Mouse (Mus musculus): Measurements from ENCODE around the gene Napsa. TPM values are rescaled to one million over a fixed set of nuclear protein-coding genes. Genes with fewer than 3 reads are reported as not detected.

Gene Napsa
- polyA plus RNA-seq, 1 experiment = 14.1 TPM

DNA sequence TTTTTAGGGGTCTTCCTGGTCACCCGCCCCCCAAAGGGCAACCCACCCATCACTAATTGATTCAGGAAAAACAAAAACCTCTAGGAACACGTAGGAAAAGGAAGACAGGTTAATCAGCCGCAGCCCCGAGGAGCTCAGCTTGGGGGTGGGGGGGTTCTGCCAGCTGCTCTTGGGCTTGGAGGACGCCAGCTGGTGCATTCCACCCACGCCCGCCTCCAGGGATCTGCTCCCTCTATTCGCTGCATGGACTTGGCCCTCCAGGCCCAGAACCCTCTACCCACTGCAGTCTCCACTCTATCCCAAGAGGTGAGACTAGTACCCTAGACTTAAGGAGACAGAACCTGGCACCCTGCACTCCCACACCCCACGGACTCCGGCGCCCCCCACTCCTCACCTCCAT lies 30.3 kb downstream of the Napsa start:
- Histone ChIP-seq H3K4me3 (replicated peaks) (no peak overlapping the region), H3K9me3 (no peaks in the 10 kb centered on the region), H3K4me1 (peaks cover 3% of the 10 kb centered on the region; the same call in 1 of the 2 replicates), H3K36me3 (replicated peaks; ENCODE audit: low read length) (no peaks in the 10 kb centered on the region), H3K27me3 (replicated peaks) (peaks cover 97% of the 10 kb centered on the region)
- TF ChIP-seq FLI1 (IDR thresholded peaks at IDR 0.05; ENCODE audit: low read length) (no peak), GATA1 (IDR thresholded peaks at IDR 0.05; ENCODE audit: borderline replicate concordance, low read length) (no peak)

DNA sequence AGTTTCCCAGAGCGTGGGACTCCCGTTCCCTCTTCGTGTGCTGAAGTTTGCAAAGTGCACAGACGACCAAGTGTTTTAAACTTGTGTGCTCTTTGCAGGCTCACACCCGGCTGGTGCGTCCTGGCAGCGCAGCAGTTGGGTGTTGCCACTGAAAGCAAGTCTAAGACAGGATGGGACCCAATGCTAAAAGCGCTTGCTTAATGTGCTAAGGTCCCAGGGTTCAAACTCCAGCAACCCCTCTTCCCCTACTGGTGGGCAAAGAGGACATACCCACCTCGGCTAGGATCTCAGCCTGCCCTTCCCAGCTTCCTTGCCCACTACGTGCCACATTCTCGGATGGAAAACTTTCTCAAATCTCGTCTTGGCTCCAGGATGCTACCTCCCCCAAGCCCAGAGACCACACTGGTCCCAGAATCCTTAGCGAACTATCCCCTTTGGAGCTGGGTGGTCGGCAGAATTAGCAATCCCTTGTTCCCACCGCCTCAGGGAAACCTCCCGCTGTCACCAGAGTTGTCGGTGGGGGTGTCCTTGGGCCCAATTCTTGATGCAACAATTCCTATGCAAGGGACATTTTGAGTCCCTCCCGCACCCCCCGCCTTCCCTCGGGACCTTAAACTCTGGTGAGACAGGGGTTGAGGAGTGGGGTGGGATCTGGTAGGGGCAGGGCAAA lies 31.1 kb downstream of the Napsa start:
- H3K9me3 ChIP-seq = no peaks in the 10 kb centered on the region
- peaks cover 3% of the 10 kb centered on the region; the same call in 1 of the 2 replicates for H3K4me1 ChIP-seq
- TF ChIP-seq FLI1 (IDR thresholded peaks at IDR 0.05; ENCODE audit: low read length) (no peak), GATA1 (IDR thresholded peaks at IDR 0.05; ENCODE audit: borderline replicate concordance, low read length) (no peak)
- no peak overlapping the region for H3K4me3 ChIP-seq (replicated peaks)
- H3K27me3 ChIP-seq (replicated peaks) = peaks cover 98% of the 10 kb centered on the region
- no peaks in the 10 kb centered on the region for H3K36me3 ChIP-seq (replicated peaks; ENCODE audit: low read length)

DNA sequence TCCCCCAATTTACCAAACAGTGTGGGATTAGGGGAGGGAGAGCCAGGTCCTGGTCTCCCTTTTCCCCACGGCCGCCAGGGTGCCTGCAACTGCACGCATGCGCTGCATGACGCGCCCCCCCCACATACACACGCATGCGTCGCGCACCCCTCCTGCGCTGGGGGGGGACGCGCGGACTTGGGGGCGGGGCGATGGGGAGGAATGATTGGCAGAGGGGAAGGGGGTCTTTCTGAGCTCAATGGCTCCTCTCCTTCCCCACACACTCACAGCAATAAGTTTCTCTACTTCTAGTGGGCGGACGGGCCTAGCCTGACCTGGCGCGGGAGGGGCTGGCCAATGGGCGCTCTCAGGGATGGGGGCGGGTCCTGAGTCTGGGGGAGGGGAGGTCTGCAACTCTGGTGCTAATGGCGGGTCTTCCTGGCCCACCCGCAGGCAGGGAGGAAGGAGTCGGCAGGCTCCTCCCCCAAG lies 32.0 kb downstream of the Napsa start:
- no peak for TF ChIP-seq GATA1 (IDR thresholded peaks at IDR 0.05; ENCODE audit: borderline replicate concordance, low read length)
- TF ChIP-seq FLI1 (IDR thresholded peaks at IDR 0.05; ENCODE audit: low read length) = no peak
- H3K36me3 ChIP-seq (replicated peaks; ENCODE audit: low read length) = no peaks in the 10 kb centered on the region
- H3K9me3 ChIP-seq = no peaks in the 10 kb centered on the region
- H3K4me3 ChIP-seq (replicated peaks) = peak overlapping the region; percentile 59
- H3K27me3 ChIP-seq (replicated peaks) = peaks cover 99% of the 10 kb centered on the region
- peaks cover 3% of the 10 kb centered on the region; the same call in 1 of the 2 replicates for H3K4me1 ChIP-seq

DNA sequence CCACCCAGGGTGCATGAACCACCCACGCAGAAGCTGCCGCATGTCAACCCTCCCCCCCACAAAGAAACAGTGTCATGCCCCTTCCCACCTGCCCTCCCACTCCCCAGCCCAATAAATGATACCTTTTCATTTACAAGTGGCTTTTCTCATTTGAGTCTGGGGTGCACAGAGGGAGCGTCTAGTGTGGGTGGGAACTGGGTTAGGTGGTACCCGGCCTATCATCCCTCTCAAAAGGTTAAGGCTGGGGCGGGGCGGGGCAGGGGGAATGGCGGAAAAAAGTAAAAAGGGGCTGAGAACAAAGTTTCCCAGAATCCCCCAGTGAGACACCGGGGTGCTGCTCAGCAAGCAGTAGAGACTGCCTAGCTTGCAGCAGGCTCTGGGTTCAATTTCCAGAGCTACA lies 32.4 kb downstream of the Napsa start:
- TF ChIP-seq GATA1 (IDR thresholded peaks at IDR 0.05; ENCODE audit: borderline replicate concordance, low read length) (no peak), FLI1 (IDR thresholded peaks at IDR 0.05; ENCODE audit: low read length) (no peak)
- Histone ChIP-seq H3K4me1 (peaks cover 3% of the 10 kb centered on the region; the same call in 1 of the 2 replicates), H3K27me3 (replicated peaks) (peaks cover 98% of the 10 kb centered on the region), H3K4me3 (replicated peaks) (no peak overlapping the region), H3K9me3 (no peaks in the 10 kb centered on the region), H3K36me3 (replicated peaks; ENCODE audit: low read length) (no peaks in the 10 kb centered on the region)

DNA sequence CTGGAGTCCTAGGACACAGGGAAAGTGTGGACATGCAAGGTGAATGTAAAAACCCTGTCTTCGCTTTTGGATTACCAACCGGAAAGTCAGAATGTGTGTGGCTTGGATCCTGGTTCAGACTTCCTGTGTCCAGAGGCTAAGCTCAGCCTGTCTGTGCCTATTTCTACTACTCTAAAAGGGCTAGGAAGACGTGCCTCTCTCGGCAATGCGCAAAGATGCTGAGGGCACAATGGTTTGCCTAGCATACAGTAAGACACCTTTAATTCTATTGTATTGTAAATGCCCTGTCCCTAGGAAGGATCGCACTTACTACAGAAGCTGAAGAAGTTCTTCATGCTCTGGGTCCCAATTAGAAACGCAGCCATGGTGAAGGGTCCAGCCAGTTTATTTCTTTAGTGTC lies 33.3 kb downstream of the Napsa start:
- Histone ChIP-seq H3K36me3 (replicated peaks; ENCODE audit: low read length) (no peaks in the 10 kb centered on the region), H3K4me3 (replicated peaks) (no peak overlapping the region), H3K27me3 (replicated peaks) (peaks cover 92% of the 10 kb centered on the region), H3K9me3 (no peaks in the 10 kb centered on the region), H3K4me1 (peaks cover 3% of the 10 kb centered on the region; the same call in 1 of the 2 replicates)
- TF ChIP-seq GATA1 (IDR thresholded peaks at IDR 0.05; ENCODE audit: borderline replicate concordance, low read length) (no peak), FLI1 (IDR thresholded peaks at IDR 0.05; ENCODE audit: low read length) (no peak)

DNA sequence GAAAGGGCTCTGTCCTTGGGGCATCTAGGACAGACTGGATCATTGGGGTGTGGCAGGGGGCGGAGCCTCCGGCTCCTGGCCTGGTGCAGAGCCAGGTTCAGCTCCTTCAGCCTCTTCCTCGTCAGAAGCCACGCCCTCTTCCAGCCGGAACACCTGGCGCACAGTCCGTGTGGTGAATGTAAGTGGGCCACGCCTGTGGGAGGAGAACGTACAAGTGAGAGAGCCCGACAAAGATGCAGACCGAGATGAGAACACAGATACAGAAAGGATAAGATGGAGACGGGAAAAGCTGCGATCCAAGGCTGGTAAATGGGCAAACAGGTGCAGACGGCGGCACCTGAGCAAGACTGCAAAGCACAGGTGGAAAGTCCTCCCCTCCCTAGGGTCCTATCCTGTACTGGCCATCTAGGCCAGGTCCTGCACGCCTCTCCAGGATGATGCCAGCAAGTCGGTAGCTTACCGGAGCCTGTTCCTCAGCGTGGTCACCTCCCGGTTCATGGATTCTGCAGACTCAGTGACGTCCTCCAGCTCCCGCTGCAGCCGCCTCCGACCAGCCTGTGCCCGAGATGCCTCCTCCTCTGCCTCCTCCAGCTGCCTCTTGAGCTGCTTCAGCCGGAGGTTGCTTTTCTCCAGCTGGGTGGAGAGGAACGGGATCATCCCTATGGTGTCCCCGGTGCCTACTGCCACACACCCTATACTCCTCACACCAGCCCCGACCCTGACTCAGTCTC lies 34.2 kb downstream of the Napsa start:
- no peaks in the 10 kb centered on the region for H3K9me3 ChIP-seq
- no peak overlapping the region for H3K4me3 ChIP-seq (replicated peaks)
- H3K4me1 ChIP-seq = peaks cover 3% of the 10 kb centered on the region; the same call in 1 of the 2 replicates
- peaks cover 92% of the 10 kb centered on the region for H3K27me3 ChIP-seq (replicated peaks)
- no peaks in the 10 kb centered on the region for H3K36me3 ChIP-seq (replicated peaks; ENCODE audit: low read length)
- TF ChIP-seq FLI1 (IDR thresholded peaks at IDR 0.05; ENCODE audit: low read length) (no peak), GATA1 (IDR thresholded peaks at IDR 0.05; ENCODE audit: borderline replicate concordance, low read length) (no peak)

DNA sequence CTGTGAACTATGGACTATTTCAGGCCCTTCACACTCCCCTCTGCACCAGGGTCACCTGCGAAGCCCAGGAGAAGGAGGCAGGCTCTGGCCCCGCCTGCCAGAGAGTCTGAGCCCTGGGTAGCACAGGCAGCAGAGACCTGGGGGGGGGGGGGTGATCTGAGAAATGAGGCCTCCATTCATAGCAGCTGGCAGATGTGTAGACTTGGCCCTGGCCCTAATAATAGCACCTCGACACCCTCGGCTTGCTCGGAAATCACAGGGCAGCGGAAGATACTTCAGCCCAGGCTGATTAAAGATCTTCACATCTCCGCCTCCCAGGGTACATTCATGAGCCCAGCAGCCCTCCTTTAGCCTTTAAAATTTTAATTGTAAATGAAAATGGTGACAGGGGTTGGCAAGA lies 40.0 kb downstream of the Napsa start:
- peaks cover 80% of the 10 kb centered on the region for H3K27me3 ChIP-seq (replicated peaks)
- TF ChIP-seq GATA1 (IDR thresholded peaks at IDR 0.05; ENCODE audit: borderline replicate concordance, low read length) (no peak), FLI1 (IDR thresholded peaks at IDR 0.05; ENCODE audit: low read length) (no peak)
- H3K9me3 ChIP-seq = peaks cover 13% of the 10 kb centered on the region

DNA sequence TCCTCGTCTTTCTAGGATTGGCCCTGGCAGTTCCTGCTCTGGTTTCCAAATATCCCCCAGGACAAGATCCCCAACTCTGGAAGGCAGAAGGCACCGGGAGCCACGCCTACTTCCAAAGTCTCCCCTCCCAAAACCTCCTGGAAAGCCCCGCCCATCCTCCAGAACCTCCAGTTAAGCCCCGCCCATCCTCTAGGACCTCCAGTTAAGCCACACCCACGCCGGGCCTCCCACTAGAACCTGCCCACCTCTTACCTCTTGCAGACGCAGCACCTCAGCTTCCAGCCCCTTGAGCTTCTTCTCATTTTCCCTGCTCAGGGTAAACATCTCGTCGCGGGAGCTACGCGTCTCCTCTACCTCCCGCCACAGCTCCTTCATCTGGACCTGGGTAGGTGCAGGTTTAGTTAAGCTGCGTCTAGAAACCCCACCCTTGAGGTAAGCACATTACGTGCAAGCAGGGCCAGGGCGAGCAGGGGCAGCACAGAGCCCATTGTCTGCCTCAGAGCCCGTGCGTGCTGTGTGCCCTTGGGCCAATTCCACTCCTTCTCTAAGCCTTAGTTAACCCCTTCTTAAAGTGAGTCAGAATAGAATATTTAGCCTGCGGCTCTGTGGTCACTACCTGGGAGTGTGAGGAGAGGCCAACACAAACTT lies 42.0 kb downstream of the Napsa start:
- Histone ChIP-seq H3K36me3 (replicated peaks; ENCODE audit: low read length) (no peaks in the 10 kb centered on the region), H3K4me3 (replicated peaks) (no peak overlapping the region), H3K4me1 (no peaks in the 10 kb centered on the region), H3K9me3 (peaks cover 28% of the 10 kb centered on the region), H3K27me3 (replicated peaks) (peaks cover 64% of the 10 kb centered on the region)
- TF ChIP-seq FLI1 (IDR thresholded peaks at IDR 0.05; ENCODE audit: low read length) (no peak), GATA1 (IDR thresholded peaks at IDR 0.05; ENCODE audit: borderline replicate concordance, low read length) (no peak)

More for the DNA sequence above, 40.0 kb downstream of the Napsa start:
- no peaks in the 10 kb centered on the region for H3K36me3 ChIP-seq (replicated peaks; ENCODE audit: low read length)
- no peaks in the 10 kb centered on the region for H3K4me1 ChIP-seq
- H3K4me3 ChIP-seq (replicated peaks) = no peak overlapping the region

DNA sequence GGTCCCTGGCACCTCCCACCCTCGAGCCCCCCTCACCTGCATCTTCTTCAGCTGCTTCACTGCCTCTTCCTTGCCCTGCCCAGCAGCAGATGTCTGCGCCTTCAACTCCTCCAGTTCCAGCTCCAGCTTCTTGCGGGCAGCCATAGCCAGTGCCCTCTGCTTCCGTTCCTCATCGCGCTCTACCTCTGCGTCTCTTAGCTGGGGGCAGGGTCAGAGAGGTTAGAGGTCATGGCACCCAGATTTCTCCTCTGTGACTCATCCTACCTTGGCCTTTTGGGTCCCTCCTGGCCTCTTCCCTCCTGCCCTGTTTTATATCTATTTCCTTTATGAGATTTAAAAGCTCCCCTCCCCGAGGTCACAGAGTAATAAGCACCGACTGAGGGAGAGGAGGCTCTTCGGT lies 43.1 kb downstream of the Napsa start:
- Histone ChIP-seq H3K36me3 (replicated peaks; ENCODE audit: low read length) (no peaks in the 10 kb centered on the region), H3K4me3 (replicated peaks) (no peak overlapping the region), H3K27me3 (replicated peaks) (peaks cover 62% of the 10 kb centered on the region), H3K9me3 (peaks cover 34% of the 10 kb centered on the region), H3K4me1 (no peaks in the 10 kb centered on the region)
- TF ChIP-seq FLI1 (IDR thresholded peaks at IDR 0.05; ENCODE audit: low read length) (no peak), GATA1 (IDR thresholded peaks at IDR 0.05; ENCODE audit: borderline replicate concordance, low read length) (no peak)
